Mouse (Mus musculus) heart, adult 9 months (tissue): ENCODE data around the gene Gm5741.

Experiments used
- DNase-seq, 2 experiments: peaks; one replicate each; pipeline ENCODE4 v3.0.0; 2022; ENCODE audit warnings: low spot score in 2 of 2

Gene Gm5741

DNA sequence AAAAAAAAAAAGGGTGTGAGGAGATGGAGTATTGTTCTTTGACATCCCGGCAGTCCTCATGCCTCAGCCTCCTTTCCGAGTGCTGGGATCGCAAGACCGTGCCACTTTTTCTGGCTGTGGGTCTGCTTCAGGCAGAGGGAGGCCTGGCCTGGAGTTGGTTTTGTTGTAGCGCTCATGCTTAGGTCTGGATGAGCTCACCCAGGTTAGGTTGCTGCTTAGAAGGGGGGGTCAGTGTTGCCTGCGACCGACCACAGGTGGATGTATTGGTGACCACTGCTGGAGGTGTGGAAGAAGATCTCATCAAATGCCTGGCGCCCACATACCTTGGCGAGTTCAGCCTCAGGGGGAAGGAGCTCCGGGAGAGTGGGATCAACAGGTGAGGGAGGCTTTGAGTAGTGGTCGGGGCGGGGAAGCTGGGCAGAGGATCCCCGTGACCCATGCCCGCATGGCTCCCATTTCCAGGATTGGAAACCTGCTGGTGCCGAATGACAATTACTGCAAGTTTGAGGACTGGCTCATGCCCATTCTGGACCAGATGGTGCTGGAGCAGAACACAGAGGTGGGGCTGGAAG is 5.3 kb upstream of the Gm5741 start:
- DNase-seq = no peak

- DNase-seq = no peak
Measured at GRCm38 (mm10) chr8:85072364-85072929, 4.7 kb upstream of the Gm5741 start.

DNA sequence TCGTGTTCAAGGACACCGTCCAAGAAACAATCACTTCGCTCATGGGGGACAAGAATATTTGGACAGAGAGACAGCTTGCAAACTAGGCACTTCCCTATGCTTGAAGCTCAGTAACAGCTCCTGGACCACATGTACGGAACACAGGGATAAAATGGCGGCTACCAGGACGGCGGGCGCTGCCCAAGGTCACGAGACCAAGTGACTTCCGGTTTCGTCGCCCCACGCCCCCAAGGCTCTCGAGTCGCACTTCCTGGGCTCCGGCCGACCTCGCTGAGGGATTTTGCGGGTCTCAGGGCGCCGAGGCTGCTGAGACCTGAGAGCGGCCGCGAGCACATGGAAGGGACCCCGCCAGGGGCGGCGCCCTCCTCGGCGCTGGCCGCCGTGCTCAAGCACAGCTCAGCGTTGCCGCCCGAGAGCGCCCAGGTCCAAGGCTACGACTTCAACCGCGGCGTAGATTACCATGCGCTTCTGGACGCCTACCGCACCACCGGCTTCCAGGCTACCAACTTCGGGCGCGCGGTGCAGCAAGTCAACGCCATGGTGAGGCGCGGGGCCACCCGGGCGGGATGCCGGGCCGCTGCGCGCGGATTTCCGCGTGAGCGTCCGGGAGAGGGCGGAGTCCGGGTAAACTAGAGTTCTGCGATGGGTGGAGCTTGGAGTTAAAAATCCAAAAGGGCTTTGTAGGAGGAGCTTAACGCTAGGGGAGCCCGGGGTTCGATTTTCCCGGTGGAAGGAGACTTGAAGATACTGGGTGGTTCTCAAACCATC is 3.9 kb upstream of the Gm5741 start, which contains the start of gene Dhps:
Gene Dhps (plus strand): TSS at position 244 of the 768 bp plus-strand sequence.
- peak; percentile 86 to 91 for DNase-seq

DNA sequence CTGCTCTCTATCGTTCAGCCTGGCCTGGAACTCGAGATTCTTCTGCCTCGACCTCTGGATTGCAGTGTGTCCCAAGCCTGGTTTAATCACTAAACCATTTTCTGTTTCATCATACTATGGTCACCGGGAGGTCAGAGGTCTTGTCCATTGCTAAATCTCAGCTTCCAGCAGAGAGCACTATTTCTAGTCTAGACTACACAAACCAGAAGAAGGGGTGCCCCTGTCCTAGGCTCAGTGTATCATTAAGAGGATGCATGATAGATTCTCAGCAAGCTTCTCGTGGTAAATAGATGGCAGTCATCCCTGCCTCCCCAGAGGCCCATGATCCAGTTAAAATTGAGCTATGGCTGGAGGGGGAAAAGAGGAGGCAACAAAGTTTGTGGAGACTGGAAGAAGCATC is 3.3 kb upstream of the Gm5741 start:
- DNase-seq = no peak

GRCm38 (mm10) chr8:85067155-85067554 is 627 bp downstream of the Gm5741 start:
- DNase-seq = no peak

DNA sequence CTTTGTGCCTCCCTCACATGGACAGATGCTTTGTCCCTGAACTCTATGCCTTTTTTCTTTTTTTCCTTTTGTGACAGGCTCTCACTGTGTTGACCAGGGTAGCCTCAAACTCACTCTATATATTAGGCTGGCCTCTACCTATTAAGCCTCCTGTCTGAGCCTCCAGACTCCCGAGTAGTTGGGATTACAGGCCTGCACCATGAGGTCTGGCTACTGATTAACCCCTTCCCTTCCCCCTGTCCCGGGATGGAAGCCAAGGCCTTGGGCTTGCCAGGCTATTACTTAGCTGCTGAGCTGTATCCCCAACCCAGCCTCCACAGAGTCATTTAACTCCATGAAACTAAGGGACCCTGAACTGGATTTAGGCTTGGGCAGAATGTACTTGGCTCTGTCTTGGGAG is 2.6 kb downstream of the Gm5741 start:
- no peak for DNase-seq

- no peak for DNase-seq
Measured at GRCm38 (mm10) chr8:85062603-85063002, 5.2 kb downstream of the Gm5741 start.

- peak; percentile 86 to 89 for DNase-seq
Measured at GRCm38 (mm10) chr8:85059879-85060616, 7.7 kb downstream of the Gm5741 start, which contains the start of gene Fbxw9. TSS of gene Fbxw9 (plus strand) at chr8:85060055.

DNA sequence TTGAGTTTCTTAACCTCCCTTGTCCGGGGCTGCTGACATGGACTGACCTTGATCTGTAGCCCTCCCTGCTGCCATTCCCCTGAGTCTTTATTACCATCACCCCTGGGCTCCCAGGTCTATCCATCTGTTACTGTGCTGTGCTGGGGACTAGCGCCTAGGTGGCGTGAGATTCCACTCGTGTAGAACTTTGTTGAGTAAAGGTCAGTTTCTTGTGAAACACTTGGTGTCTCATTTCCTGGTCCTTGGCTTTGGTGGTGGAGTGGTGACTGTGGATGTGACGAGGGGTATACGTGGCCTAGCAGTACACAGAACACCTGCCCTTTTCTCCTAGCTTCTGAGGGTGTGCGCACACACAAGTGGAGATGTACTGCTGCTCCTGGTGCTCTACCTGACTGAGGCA is 10.4 kb downstream of the Gm5741 start:
- DNase-seq = no peak

GRCm38 (mm10) chr8:85043619-85044018 is 24.2 kb downstream of the Gm5741 start:
- no peak for DNase-seq

DNA sequence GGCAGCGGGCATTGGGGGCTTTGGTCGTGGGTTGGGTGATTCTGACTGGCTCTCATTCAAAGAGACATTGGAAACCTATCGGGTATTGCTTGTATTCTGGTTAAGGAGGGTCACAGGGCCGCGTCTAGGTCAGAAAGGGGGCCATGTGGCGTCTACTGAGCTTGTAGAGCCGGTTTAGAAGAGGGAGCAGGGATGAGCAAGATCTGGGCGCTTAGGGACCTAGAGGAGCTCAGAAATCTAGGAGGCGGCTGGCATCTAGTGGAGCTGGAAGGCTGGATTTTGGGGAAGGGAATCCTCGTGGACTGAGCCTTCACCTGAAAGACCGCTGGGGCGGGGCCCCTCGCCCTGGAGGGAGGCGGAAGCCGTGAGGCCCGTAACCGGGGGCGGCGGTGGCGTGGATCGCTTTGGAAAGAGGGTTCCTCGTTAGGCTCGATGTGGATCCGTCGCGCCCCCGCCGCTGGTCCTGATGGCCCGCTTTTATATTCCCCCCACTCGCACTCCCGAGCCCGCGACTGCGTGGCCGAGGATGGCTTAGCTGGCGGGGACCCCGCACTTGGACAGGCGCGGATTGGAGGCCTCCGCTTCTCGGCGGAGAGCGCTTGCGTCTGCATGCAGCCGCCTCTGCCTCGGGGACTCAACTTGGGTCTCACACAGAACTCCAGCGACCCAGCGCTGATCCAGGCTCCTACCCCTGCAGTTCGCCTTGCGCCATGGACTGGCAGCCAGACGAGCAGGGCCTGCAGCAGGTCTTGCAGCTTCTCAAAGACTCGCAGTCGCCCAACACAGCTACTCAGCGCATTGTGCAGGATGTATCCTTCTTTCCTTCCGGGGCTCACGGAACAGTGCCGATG is 29.9 kb downstream of the Gm5741 start:
- peak; percentile 29 to 41 for DNase-seq

DNA sequence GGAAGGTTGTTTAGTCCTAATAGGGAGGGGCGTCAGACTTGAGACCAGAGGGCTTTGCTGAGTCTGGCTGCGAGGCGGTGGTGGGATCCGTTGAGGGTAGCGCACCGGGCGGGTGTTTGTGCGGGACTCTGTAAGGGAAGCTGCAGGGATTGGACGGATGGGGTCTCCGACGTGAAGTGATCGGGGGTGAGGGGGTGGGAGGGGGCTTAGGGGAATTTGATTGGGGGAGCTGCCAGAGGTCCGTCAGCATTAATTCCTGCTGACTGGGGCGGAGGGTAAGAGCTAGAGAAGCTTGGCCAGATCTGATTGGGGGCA is 30.5 kb downstream of the Gm5741 start:
- no peak for DNase-seq

DNA sequence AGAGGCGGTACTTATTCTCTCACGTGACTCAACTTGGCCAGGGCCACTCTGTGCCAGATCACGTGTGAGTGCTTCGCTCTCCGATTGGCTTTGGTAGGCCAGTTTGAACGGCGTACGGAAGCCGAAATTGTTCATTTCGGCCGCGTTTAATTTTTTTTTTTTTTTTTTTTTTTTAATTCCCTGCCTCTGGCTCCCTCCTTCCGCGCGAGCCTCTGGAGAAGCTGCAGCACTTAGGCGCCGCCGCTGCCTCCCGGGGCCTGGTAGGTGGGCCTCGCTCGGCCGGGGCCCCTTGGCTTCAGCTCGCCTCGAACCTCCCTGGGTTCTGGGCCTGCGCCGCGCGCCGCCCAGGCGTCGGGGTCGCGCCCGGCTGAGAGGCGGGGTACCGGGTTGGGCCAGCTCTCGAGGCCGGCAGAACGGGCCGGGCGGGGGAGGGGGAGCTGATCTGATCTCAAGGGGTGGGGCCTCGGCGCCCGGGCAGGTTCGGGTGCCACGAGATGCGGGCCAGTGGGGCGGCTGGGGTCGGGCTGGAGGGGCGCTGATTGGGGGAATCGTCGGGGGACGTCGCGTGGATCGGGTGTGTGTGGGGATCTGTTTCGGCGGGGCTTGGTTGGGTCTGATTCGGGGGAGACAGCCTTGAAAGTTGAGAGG is 30.9 kb downstream of the Gm5741 start, which contains the start of gene Tnpo2:
Gene Tnpo2 (plus strand): TSS at position 198 of the 648 bp plus-strand sequence.
- peak; percentile 94 for DNase-seq

GRCm38 (mm10) chr8:85036381-85036717 is 31.4 kb downstream of the Gm5741 start:
- no peak for DNase-seq

- DNase-seq = peak in 1 of 2 experiments; percentile 21
Measured at GRCm38 (mm10) chr8:85035728-85036310, 32.0 kb downstream of the Gm5741 start.

- no peak for DNase-seq
Measured at GRCm38 (mm10) chr8:85035165-85035727, 32.5 kb downstream of the Gm5741 start.

DNA sequence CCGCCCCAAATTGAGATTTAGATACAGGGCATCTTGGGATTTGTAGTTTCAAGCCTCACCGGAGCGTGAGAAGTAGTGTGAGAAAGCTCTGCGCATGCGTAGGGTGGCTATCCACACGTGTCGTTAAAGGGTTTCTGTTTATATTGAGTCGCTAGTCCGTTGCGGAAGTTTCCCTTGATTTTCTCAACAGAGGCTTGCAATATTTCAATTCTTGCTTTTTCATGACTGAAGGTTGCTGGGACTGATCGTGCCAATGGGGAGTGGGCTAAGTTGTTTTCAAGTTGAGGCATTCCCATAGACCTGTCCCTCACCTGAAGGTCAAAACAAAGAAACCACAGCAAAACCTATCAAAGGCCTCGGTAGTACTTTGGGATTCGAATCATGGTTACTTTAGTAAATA is 33.0 kb downstream of the Gm5741 start:
- peak; percentile 55 to 60 for DNase-seq

DNA sequence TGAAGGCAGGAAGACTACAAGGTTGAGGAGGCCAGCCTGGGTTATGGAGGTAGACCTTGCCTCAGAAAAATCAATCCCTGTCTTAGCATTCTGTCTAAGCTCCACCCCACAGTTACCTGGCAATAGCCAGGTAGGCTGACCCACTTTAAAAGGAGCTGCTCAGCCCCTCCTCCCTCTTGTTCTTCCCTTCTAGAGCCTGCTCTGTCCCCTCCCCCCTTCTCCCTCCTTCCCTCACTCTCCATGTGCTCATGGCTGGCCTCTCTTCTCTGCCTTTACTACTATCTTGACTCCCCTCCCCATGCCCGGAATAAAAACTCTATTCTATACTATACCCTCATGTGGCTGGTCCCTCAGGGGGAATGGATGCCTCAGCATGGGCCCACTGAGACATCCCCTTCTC is 33.9 kb downstream of the Gm5741 start:
- no peak for DNase-seq

- no peak for DNase-seq
Measured at GRCm38 (mm10) chr8:85032622-85033311, 35.0 kb downstream of the Gm5741 start.

DNA sequence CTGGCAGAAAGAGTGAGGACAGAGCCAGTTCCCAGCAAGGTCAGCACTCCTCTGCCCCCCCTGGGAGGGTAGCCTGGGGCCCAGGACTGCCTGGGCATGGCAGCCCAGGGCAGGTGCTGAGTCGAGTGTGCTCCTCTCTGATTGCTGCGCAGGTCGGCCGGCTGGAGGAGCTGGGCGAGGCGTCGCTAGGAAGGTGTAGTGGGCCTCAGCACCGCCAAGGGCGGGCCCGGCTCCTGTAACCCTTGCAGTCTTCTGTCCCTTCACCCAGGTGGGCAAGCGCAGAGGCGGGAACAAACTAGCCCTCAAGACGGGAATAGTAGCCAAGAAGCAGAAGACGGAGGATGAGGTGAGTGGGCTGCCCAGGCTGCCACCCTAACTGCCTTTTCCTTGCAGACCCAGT is 38.5 kb downstream of the Gm5741 start:
- no peak for DNase-seq
